Mouse (Mus musculus) kidney, adult 2 months (tissue): ENCODE measurements around the gene Slc17a7.

ENCODE experiments used
- CTCF ChIP-seq: fragments of 200-500 bp; conservative IDR thresholded peaks from 2 replicates; pipeline ENCODE4 v1.5.1; 2011; ENCODE audit warnings: low read depth, mild to moderate bottlenecking, control low read depth, low read length, moderate library complexity, mixed read lengths; ENCODE audit not compliant: insufficient read depth, insufficient read length
- POLR2A ChIP-seq: fragments of 200-500 bp; IDR thresholded peaks from one replicate; pipeline ENCODE4 v1.6.1; 2011; ENCODE audit warnings: low read depth, low read length, control low read depth

GRCm38 (mm10) chr7:45126844-45127699 is 36.7 kb upstream of the Slc17a7 start:
- no peak for TF ChIP-seq CTCF
- TF ChIP-seq POLR2A = no peak
